Mouse (Mus musculus) lung, adult 2 months (tissue): ENCODE data around the gene Shank3.

Experiments used
- CTCF ChIP-seq: fragments of 200-500 bp; IDR thresholded peaks from 2 replicates; pipeline ENCODE4 v1.5.1; 2011; ENCODE audit warnings: mild to moderate bottlenecking, low read length, control low read depth; ENCODE audit not compliant: insufficient read depth
- POLR2A ChIP-seq: fragments of 200-500 bp; IDR thresholded peaks from 2 replicates; pipeline ENCODE4 v1.6.1; 2011; ENCODE audit warnings: low read depth, mild to moderate bottlenecking, control low read depth, low read length, borderline replicate concordance; ENCODE audit errors: extremely low read depth

DNA sequence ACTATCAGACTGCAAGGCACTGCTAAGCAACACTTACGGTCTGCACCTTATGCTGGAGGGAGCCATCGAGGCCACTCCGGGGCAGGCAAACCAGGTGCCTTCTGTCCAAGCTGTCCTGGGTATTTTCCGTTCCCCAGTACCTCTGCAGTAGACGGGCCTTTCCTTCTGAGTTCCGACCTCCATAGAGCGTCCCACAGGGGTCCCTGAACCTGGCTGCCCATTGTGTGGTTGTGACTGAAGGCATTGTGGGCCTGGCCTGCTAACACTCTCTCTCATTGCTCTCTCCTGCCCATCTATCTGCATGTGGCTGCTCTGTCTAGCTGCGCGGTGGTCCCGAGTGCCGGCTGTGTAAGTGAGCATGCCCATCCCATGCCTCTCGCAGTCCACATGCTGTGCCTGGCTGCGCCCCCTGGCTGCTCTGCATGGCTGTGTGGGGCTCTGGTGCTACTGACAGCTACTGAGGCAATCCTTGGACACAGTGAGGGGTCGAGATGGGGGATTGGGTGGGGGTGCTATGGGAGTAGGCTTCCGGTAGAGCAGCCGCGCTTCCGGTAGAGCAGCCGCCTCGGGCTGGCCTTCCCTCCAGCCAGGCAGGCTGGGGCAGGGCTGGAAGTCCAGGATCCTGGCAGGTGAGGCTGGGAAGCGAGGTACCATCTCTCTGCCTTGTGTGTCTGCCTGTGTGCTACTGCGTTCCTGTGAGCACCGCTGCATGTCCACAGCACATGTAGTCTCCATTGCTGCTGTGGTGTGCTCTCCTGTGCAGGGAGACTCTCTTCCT is 57.2 kb downstream of the Shank3 start:
- TF ChIP-seq CTCF: no peak
- no peak for TF ChIP-seq POLR2A
